Mouse (Mus musculus) MEL (cell line): ENCODE data around the gene Cfap43.

Experiments
- ELF1 ChIP-seq: IDR thresholded peaks from 2 replicates; pipeline ENCODE4 v1.6.1; 2014; ENCODE audit warnings: low read depth, mild to moderate bottlenecking, inconsistent platforms, low read length, improper control_type of control experiment, moderate library complexity
- POLR2A ChIP-seq, 2 experiments: IDR thresholded peaks; 2 replicates each; pipeline ENCODE4 v1.6.1; 2011 to 2012; ENCODE audit warnings: low read length in 2 of 2, mild to moderate bottlenecking in 2 of 2, control low read depth in 1 of 2, improper control_type of control experiment in 1 of 2, low read depth in 1 of 2, moderate library complexity in 1 of 2; ENCODE audit not compliant: control insufficient read depth in 1 of 2, insufficient read depth in 1 of 2, poor library complexity in 1 of 2
- RCOR1 ChIP-seq: IDR thresholded peaks from 2 replicates; pipeline ENCODE4 v1.6.1; 2012; ENCODE audit warnings: low read depth, mild to moderate bottlenecking, inconsistent platforms, low read length, improper control_type of control experiment
- TBP ChIP-seq: IDR thresholded peaks from 2 replicates; pipeline ENCODE4 v1.8.0; 2011; ENCODE audit warnings: low read depth, low read length, improper control_type of control experiment
- ZNF384 ChIP-seq: IDR thresholded peaks from 2 replicates; pipeline ENCODE4 v1.6.1; 2012; ENCODE audit warnings: low read depth, mild to moderate bottlenecking, inconsistent platforms, low read length, improper control_type of control experiment

DNA sequence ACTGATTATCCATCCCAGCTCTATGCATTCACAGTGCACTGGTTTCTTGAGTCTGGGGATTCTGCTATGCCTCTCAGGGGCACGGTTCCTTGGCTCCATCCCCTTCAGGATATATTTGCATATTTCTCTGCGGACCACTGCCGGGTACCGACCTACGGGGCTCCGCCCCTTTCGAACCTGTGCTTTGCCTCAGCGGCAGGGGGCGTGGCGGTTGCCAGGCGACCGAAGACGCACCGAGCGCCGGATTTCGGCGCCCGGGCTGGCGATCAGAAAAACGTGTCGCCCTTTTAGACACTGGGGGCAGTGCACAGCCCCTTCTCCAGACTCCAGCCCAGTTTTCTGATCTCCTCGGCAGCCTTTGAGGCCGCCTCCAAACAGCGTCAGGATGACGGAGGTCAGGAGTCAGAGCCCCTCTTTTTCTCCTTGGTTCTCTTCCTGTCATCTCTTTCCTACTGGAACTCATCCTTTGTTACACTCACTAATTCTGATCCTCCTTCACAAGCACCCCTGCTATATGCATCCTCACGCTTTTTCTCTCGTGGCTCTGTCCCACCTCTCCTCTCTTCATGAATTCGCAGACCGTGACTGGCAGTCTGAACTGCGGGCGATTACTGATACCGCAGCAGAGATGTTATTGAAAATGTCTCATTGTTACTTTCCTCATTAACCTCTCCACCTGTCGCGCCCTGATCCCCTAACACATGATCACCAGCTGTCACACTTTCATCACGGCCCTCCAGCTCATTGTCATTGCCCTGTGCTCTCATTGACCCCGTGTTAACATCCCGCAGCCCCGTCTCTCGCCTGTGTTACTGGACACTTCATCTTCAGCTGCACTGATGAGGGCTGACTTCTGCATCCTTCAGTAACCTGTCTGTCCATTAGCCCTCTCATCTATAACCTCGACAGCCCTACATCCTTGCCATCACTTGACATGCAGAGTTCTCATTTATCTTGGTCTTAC is 18.6 kb upstream of the Cfap43 start, which contains the start of gene Cfap58:
- TF ChIP-seq ZNF384 = no peak
- TF ChIP-seq RCOR1 = no peak
- TF ChIP-seq POLR2A (IDR thresholded peaks at IDR 0.05; ENCODE audit: control insufficient read depth in 1 of 2, insufficient read depth in 1 of 2, low read depth in 1 of 2, low read length in 2 of 2, poor library complexity in 1 of 2) = no peak
- TF ChIP-seq ELF1 = no peak
- TF ChIP-seq TBP = no peak
